Mouse (Mus musculus) heart, postnatal 0 days (tissue): Measurements from ENCODE around the gene Ubash3a.

Experiments
- CTCF ChIP-seq: IDR thresholded peaks from 2 replicates; pipeline ENCODE4 v1.5.1; 2016; ENCODE audit warnings: antibody characterized with exemption, control low read depth, low read depth
- EP300 ChIP-seq: IDR thresholded peaks from 2 replicates; pipeline ENCODE4 v1.6.1; 2016; ENCODE audit warnings: antibody characterized with exemption, low read depth

DNA sequence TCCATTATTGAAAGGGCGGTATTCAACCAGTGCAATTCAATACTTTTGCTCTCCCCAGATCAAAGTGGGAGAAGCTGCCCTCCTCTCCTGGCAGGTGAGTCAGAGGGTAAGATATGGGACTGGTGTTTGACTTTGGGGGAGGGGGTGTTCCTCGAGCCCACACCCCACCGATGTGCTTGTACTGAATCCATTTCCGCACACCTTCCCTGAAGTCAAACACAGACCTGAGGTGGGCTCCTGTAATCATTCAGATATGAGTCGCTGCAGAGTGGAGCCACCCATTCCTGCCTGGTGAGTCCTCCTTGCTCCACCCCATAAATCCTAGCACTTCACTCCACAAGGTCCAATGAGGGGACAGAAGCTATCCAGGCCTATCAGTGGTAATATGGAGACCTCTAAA, 37.9 kb upstream of the Ubash3a start:
- TF ChIP-seq EP300 (no peak), CTCF (no peak)
